Mouse (Mus musculus): ENCODE measurements around the gene Appbp2. TPM values are rescaled to one million over a fixed set of nuclear protein-coding genes. Genes with fewer than 3 reads are reported as not detected.
A peak's percentile ranks its signal among the peaks of the same experiment; 100 is the strongest.

Gene Appbp2
- polyA plus RNA-seq, 1 experiment: 8.5 TPM

- peak overlapping the region; percentile 38 for H3K4me2 ChIP-seq (ENCODE audit: low read depth)
- H3ac ChIP-seq (ENCODE audit: control insufficient read depth, insufficient read length): no peak overlapping the region
- H3K27me3 ChIP-seq (ENCODE audit: control insufficient read depth, insufficient read depth, insufficient read length): no peaks in the 10 kb centered on the region
- H3K79me2 ChIP-seq (ENCODE audit: control insufficient read depth, insufficient read depth): no peaks in the 10 kb centered on the region
- TF ChIP-seq E2F4 (IDR thresholded peaks at IDR 0.05; ENCODE audit: insufficient read depth) (no peak), POLR2AphosphoS2 (IDR thresholded peaks at IDR 0.05; ENCODE audit: insufficient read length, low read depth) (no peak), MAX (IDR thresholded peaks at IDR 0.05; ENCODE audit: low read depth) (no peak), TCF12 (IDR thresholded peaks at IDR 0.05; ENCODE audit: insufficient read depth, poor library complexity, severe bottlenecking) (no peak), MYOD1 (IDR thresholded peaks at IDR 0.05; ENCODE audit: control insufficient read depth in 1 of 3, insufficient read length in 2 of 3, low read depth in 2 of 3) (no peak), REST (IDR thresholded peaks at IDR 0.05; ENCODE audit: insufficient read depth, insufficient read length) (no peak), MYOG (IDR thresholded peaks at IDR 0.05; ENCODE audit: control insufficient read depth in 1 of 3, insufficient read depth in 1 of 3, insufficient read length in 2 of 3, low read depth in 2 of 3) (no peak), CEBPB (IDR thresholded peaks at IDR 0.05; ENCODE audit: insufficient read depth, poor library complexity, severe bottlenecking) (no peak), POLR2A (IDR thresholded peaks at IDR 0.05; ENCODE audit: insufficient read length, low read depth) (no peak), SRF (IDR thresholded peaks at IDR 0.05; ENCODE audit: control insufficient read depth, insufficient read length, low read depth) (no peak), USF1 (IDR thresholded peaks at IDR 0.05; ENCODE audit: low read depth) (no peak), TCF3 (IDR thresholded peaks at IDR 0.05; ENCODE audit: insufficient read length, low read depth) (no peak)
- H3K4me3 ChIP-seq: no peak overlapping the region
- H3K36me3 ChIP-seq (ENCODE audit: control insufficient read depth, insufficient read depth): no peaks in the 10 kb centered on the region
These were observed 52.2 kb downstream of the Appbp2 start for GRCm38 (mm10) chr11:85182617-85183283.

GRCm38 (mm10) chr11:85178413-85178812 lies 56.5 kb downstream of the Appbp2 start:
- TF ChIP-seq POLR2A (IDR thresholded peaks at IDR 0.05; ENCODE audit: insufficient read length, low read depth): no peak
- Histone ChIP-seq H3K4me3 (no peak overlapping the region), H3K27me3 (ENCODE audit: control insufficient read depth, insufficient read depth, insufficient read length) (no peaks in the 10 kb centered on the region), H3K79me2 (ENCODE audit: control insufficient read depth, insufficient read depth) (no peaks in the 10 kb centered on the region), H3K36me3 (ENCODE audit: control insufficient read depth, insufficient read depth) (no peaks in the 10 kb centered on the region), H3K4me2 (ENCODE audit: low read depth) (no peak overlapping the region), H3ac (ENCODE audit: control insufficient read depth, insufficient read length) (no peak overlapping the region)

GRCm38 (mm10) chr11:85177761-85178160 lies 57.2 kb downstream of the Appbp2 start:
- no peaks in the 10 kb centered on the region for H3K79me2 ChIP-seq (ENCODE audit: control insufficient read depth, insufficient read depth)
- H3K4me2 ChIP-seq (ENCODE audit: low read depth): no peak overlapping the region
- no peak for TF ChIP-seq TCF3 (IDR thresholded peaks at IDR 0.05; ENCODE audit: insufficient read length, low read depth)
- TF ChIP-seq REST (IDR thresholded peaks at IDR 0.05; ENCODE audit: insufficient read depth, insufficient read length): no peak
- TF ChIP-seq POLR2A (IDR thresholded peaks at IDR 0.05; ENCODE audit: insufficient read length, low read depth): no peak
- no peak for TF ChIP-seq TCF12 (IDR thresholded peaks at IDR 0.05; ENCODE audit: insufficient read depth, poor library complexity, severe bottlenecking)
- no peak for TF ChIP-seq E2F4 (IDR thresholded peaks at IDR 0.05; ENCODE audit: insufficient read depth)
- TF ChIP-seq MYOG (IDR thresholded peaks at IDR 0.05; ENCODE audit: control insufficient read depth in 1 of 3, insufficient read depth in 1 of 3, insufficient read length in 2 of 3, low read depth in 2 of 3): no peak
- TF ChIP-seq USF1 (IDR thresholded peaks at IDR 0.05; ENCODE audit: low read depth): no peak
- no peak for TF ChIP-seq CEBPB (IDR thresholded peaks at IDR 0.05; ENCODE audit: insufficient read depth, poor library complexity, severe bottlenecking)
- no peak for TF ChIP-seq MAX (IDR thresholded peaks at IDR 0.05; ENCODE audit: low read depth)
- no peak for TF ChIP-seq POLR2AphosphoS2 (IDR thresholded peaks at IDR 0.05; ENCODE audit: insufficient read length, low read depth)
- no peak for TF ChIP-seq MYOD1 (IDR thresholded peaks at IDR 0.05; ENCODE audit: control insufficient read depth in 1 of 3, insufficient read length in 2 of 3, low read depth in 2 of 3)
- no peak for TF ChIP-seq SRF (IDR thresholded peaks at IDR 0.05; ENCODE audit: control insufficient read depth, insufficient read length, low read depth)
- no peak overlapping the region for H3ac ChIP-seq (ENCODE audit: control insufficient read depth, insufficient read length)
- H3K36me3 ChIP-seq (ENCODE audit: control insufficient read depth, insufficient read depth): no peaks in the 10 kb centered on the region
- no peaks in the 10 kb centered on the region for H3K27me3 ChIP-seq (ENCODE audit: control insufficient read depth, insufficient read depth, insufficient read length)
- H3K4me3 ChIP-seq: no peak overlapping the region

- H3K4me2 ChIP-seq (ENCODE audit: low read depth): no peak overlapping the region
- no peak overlapping the region for H3ac ChIP-seq (ENCODE audit: control insufficient read depth, insufficient read length)
- TF ChIP-seq SRF (IDR thresholded peaks at IDR 0.05; ENCODE audit: control insufficient read depth, insufficient read length, low read depth): no peak
- TF ChIP-seq TCF12 (IDR thresholded peaks at IDR 0.05; ENCODE audit: insufficient read depth, poor library complexity, severe bottlenecking): no peak
- no peak for TF ChIP-seq POLR2A (IDR thresholded peaks at IDR 0.05; ENCODE audit: insufficient read length, low read depth)
- TF ChIP-seq TCF3 (IDR thresholded peaks at IDR 0.05; ENCODE audit: insufficient read length, low read depth): no peak
- no peak for TF ChIP-seq MYOG (IDR thresholded peaks at IDR 0.05; ENCODE audit: control insufficient read depth in 1 of 3, insufficient read depth in 1 of 3, insufficient read length in 2 of 3, low read depth in 2 of 3)
- no peak for TF ChIP-seq REST (IDR thresholded peaks at IDR 0.05; ENCODE audit: insufficient read depth, insufficient read length)
- no peak for TF ChIP-seq USF1 (IDR thresholded peaks at IDR 0.05; ENCODE audit: low read depth)
- TF ChIP-seq POLR2AphosphoS2 (IDR thresholded peaks at IDR 0.05; ENCODE audit: insufficient read length, low read depth): no peak
- no peak for TF ChIP-seq E2F4 (IDR thresholded peaks at IDR 0.05; ENCODE audit: insufficient read depth)
- no peaks in the 10 kb centered on the region for H3K79me2 ChIP-seq (ENCODE audit: control insufficient read depth, insufficient read depth)
- no peak overlapping the region for H3K4me3 ChIP-seq
- no peaks in the 10 kb centered on the region for H3K36me3 ChIP-seq (ENCODE audit: control insufficient read depth, insufficient read depth)
- no peaks in the 10 kb centered on the region for H3K27me3 ChIP-seq (ENCODE audit: control insufficient read depth, insufficient read depth, insufficient read length)
These were observed 59.0 kb downstream of the Appbp2 start for GRCm38 (mm10) chr11:85175941-85176340.

- Histone ChIP-seq H3K4me3 (no peak overlapping the region), H3K36me3 (ENCODE audit: control insufficient read depth, insufficient read depth) (no peaks in the 10 kb centered on the region), H3K4me2 (ENCODE audit: low read depth) (peak overlapping the region; percentile 84), H3K79me2 (ENCODE audit: control insufficient read depth, insufficient read depth) (no peaks in the 10 kb centered on the region), H3K27me3 (ENCODE audit: control insufficient read depth, insufficient read depth, insufficient read length) (no peaks in the 10 kb centered on the region), H3ac (ENCODE audit: control insufficient read depth, insufficient read length) (no peak overlapping the region)
- TF ChIP-seq POLR2AphosphoS2 (IDR thresholded peaks at IDR 0.05; ENCODE audit: insufficient read length, low read depth): no peak
- no peak for TF ChIP-seq POLR2A (IDR thresholded peaks at IDR 0.05; ENCODE audit: insufficient read length, low read depth)
- no peak for TF ChIP-seq MYOG (IDR thresholded peaks at IDR 0.05; ENCODE audit: control insufficient read depth in 1 of 3, insufficient read depth in 1 of 3, insufficient read length in 2 of 3, low read depth in 2 of 3)
- no peak for TF ChIP-seq TCF12 (IDR thresholded peaks at IDR 0.05; ENCODE audit: insufficient read depth, poor library complexity, severe bottlenecking)
- TF ChIP-seq USF1 (IDR thresholded peaks at IDR 0.05; ENCODE audit: low read depth): no peak
- TF ChIP-seq TCF3 (IDR thresholded peaks at IDR 0.05; ENCODE audit: insufficient read length, low read depth): no peak
- no peak for TF ChIP-seq REST (IDR thresholded peaks at IDR 0.05; ENCODE audit: insufficient read depth, insufficient read length)
- no peak for TF ChIP-seq E2F4 (IDR thresholded peaks at IDR 0.05; ENCODE audit: insufficient read depth)
- no peak for TF ChIP-seq CEBPB (IDR thresholded peaks at IDR 0.05; ENCODE audit: insufficient read depth, poor library complexity, severe bottlenecking)
- TF ChIP-seq MAX (IDR thresholded peaks at IDR 0.05; ENCODE audit: low read depth): no peak
- no peak for TF ChIP-seq MYOD1 (IDR thresholded peaks at IDR 0.05; ENCODE audit: control insufficient read depth in 1 of 3, insufficient read length in 2 of 3, low read depth in 2 of 3)
These were observed 64.1 kb downstream of the Appbp2 start for GRCm38 (mm10) chr11:85170833-85171232.
